In the genomic region with DNA sequence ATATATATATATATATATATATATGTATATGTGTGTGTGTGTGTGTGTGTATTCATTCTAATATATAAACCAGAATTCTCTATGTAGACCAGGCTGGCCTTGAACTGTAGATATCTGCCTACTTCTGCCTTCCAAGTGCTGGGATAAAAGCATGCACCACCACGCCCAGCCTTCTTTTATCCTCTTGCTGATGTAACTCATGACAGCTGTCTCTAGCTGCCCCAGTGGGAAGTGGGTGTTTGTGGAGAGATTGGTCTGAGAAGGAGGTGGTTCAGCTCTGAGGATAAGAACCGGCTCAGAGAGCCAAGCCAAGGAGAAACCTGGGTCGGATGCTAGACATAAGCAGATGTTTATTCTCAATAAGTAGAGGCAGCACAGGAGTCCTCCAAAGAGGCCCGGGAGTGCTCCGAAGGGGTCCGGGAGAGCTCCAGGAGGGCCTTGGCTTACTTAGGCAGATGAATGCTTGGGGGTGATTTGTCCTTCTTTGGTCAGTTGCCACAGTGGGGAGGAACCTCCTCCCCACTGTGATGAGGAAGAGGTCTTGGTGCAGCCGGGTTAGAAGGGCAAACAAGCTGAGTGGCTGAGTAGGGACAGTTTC, we compare ENCODE assay signal across 12 mouse cellular contexts. TPM values are rescaled to one million over a fixed set of nuclear protein-coding genes. Genes with fewer than 3 reads are reported as not detected.
DNase-seq lines count a peak whose midpoint lies in the region; ATAC-seq and TF ChIP-seq lines count a peak whose summit lies in the region.
"Had no signal": no experiment of that assay in that cellular context is flagged by ENCODE, and none has a peak within 500 bp of the region (broad histone marks: within the 10 kb centered on the region; RNA-seq: fewer than 3 reads in every experiment).

No protein-coding gene starts in this region.

- peaks cover 8% of the 10 kb centered on the region; the same call in 1 of the 2 replicates for H3K27me3 ChIP-seq in heart, embryonic 12.5 days (replicated peaks)
- H3K27me3 ChIP-seq in midbrain, embryonic 10.5 days (ENCODE audit: low read depth, poor library complexity, severe bottlenecking) = no peaks in the 10 kb centered on the region
- 0 out of 2 replicates have a peak, but pooled peaks cover 3% of the 10 kb centered on the region for H3K27me3 ChIP-seq in midbrain, postnatal 0 days (ENCODE audit: insufficient read depth, low read length)
- no peaks in the 10 kb centered on the region for H3K27me3 ChIP-seq in intestine, embryonic 15.5 days (replicated peaks)
- H3K27me3 ChIP-seq in stomach, embryonic 15.5 days (replicated peaks) = no peaks in the 10 kb centered on the region

- H3K9me3 ChIP-seq in heart, embryonic 12.5 days (replicated peaks) = no peaks in the 10 kb centered on the region
- H3K9me3 ChIP-seq in midbrain, embryonic 10.5 days (replicated peaks) = 0 out of 2 replicates have a peak, but pooled peaks cover 3% of the 10 kb centered on the region
- no peaks in the 10 kb centered on the region for H3K9me3 ChIP-seq in midbrain, postnatal 0 days (ENCODE audit: low read length)
- H3K9me3 ChIP-seq in intestine, embryonic 15.5 days = no peaks in the 10 kb centered on the region
- no peaks in the 10 kb centered on the region for H3K9me3 ChIP-seq in stomach, embryonic 15.5 days

- ATAC-seq in heart, embryonic 12.5 days (ENCODE audit: insufficient number of reproducible peaks, low FRiP score) = 0 out of 2 replicates have a peak, but pooled peaks have one; percentile 25
- no peak for ATAC-seq in midbrain, postnatal 0 days (ENCODE audit: low FRiP score)
- ATAC-seq in intestine, embryonic 15.5 days = no peak
- no peak; the same call in 1 of the 2 replicates for ATAC-seq in stomach, embryonic 15.5 days (ENCODE audit: insufficient read depth, low FRiP score, low read depth)

- TF ChIP-seq CTCF in midbrain, postnatal 0 days (IDR thresholded peaks at IDR 0.05) = no peak

- no peaks in the 10 kb centered on the region for H3K36me3 ChIP-seq in heart, embryonic 12.5 days
- no peaks in the 10 kb centered on the region for H3K36me3 ChIP-seq in midbrain, embryonic 10.5 days
- H3K36me3 ChIP-seq in midbrain, postnatal 0 days (ENCODE audit: insufficient read depth, low read length) = no peaks in the 10 kb centered on the region
- H3K36me3 ChIP-seq in intestine, embryonic 15.5 days = no peaks in the 10 kb centered on the region
- H3K36me3 ChIP-seq in stomach, embryonic 15.5 days = no peaks in the 10 kb centered on the region

- DNase-seq in heart, postnatal 4 days = no peak
- DNase-seq in midbrain, embryonic 10.5 days (ENCODE audit: low spot score) = peak; percentile 22
- no peak for DNase-seq in midbrain, postnatal 0 days (ENCODE audit: low spot score)
- DNase-seq in cerebellum, adult 9-10 months = no peak
- no peak for DNase-seq in Muller cell, postnatal 12 days (ENCODE audit: inconsistent ontology term)

- H3K4me2 ChIP-seq in heart, embryonic 12.5 days = peak overlapping the region; percentile 71
- H3K4me2 ChIP-seq in midbrain, postnatal 0 days (ENCODE audit: low read depth, low read length, poor library complexity, severe bottlenecking) = no peak overlapping the region
- H3K4me2 ChIP-seq in intestine, embryonic 15.5 days (replicated peaks) = peak overlapping the region; percentile 54; the same call in 1 of the 2 replicates
- peak overlapping the region; percentile 41; the same call in 1 of the 2 replicates for H3K4me2 ChIP-seq in stomach, embryonic 15.5 days

- H3K4me3 ChIP-seq in heart, embryonic 12.5 days = no peak overlapping the region
- H3K4me3 ChIP-seq in midbrain, embryonic 10.5 days = no peak overlapping the region
- H3K4me3 ChIP-seq in midbrain, postnatal 0 days (ENCODE audit: low read depth, low read length) = no peak overlapping the region
- H3K4me3 ChIP-seq in intestine, embryonic 15.5 days (replicated peaks) = no peak overlapping the region
- H3K4me3 ChIP-seq in stomach, embryonic 15.5 days (replicated peaks) = no peak overlapping the region

- H3K4me1 ChIP-seq in heart, embryonic 12.5 days (replicated peaks) = peaks cover 9% of the 10 kb centered on the region; the same call in 1 of the 2 replicates
- peaks cover 30% of the 10 kb centered on the region for H3K4me1 ChIP-seq in midbrain, embryonic 10.5 days
- no peaks in the 10 kb centered on the region for H3K4me1 ChIP-seq in midbrain, postnatal 0 days (ENCODE audit: insufficient read depth, low read length)
- peaks cover 10% of the 10 kb centered on the region for H3K4me1 ChIP-seq in intestine, embryonic 15.5 days (replicated peaks)
- H3K4me1 ChIP-seq in stomach, embryonic 15.5 days = peaks cover 13% of the 10 kb centered on the region; the same call in 1 of the 2 replicates

- H3K9ac ChIP-seq in heart, embryonic 12.5 days = 0 out of 2 replicates have a peak overlapping the region, but pooled peaks have one; percentile 30
- H3K9ac ChIP-seq in midbrain, postnatal 0 days (replicated peaks; ENCODE audit: low read length, poor library complexity, severe bottlenecking) = no peak overlapping the region
- no peak overlapping the region for H3K9ac ChIP-seq in intestine, embryonic 15.5 days
- no peak overlapping the region for H3K9ac ChIP-seq in stomach, embryonic 15.5 days

- 42% methylated on average over 7 of the region's 7 CpGs for WGBS in heart, embryonic 12.5 days
- 44% methylated on average over 7 of the region's 7 CpGs for WGBS in midbrain, embryonic 10.5 days
- 42% methylated on average over 7 of the region's 7 CpGs for WGBS in midbrain, postnatal 0 days
- WGBS in intestine, embryonic 15.5 days = 55% methylated on average over 7 of the region's 7 CpGs
- WGBS in stomach, embryonic 15.5 days = 41% methylated on average over 7 of the region's 7 CpGs

- H3K27ac ChIP-seq in heart, embryonic 12.5 days (ENCODE audit: poor library complexity, severe bottlenecking) = no peak overlapping the region
- no peak overlapping the region for H3K27ac ChIP-seq in midbrain, embryonic 10.5 days (replicated peaks)
- no peak overlapping the region for H3K27ac ChIP-seq in midbrain, postnatal 0 days (ENCODE audit: low read depth, low read length)
- H3K27ac ChIP-seq in intestine, embryonic 15.5 days = no peak overlapping the region
- H3K27ac ChIP-seq in stomach, embryonic 15.5 days = no peak overlapping the region
- H3K27ac ChIP-seq: macrophage had no signal

RNA-seq across cellular contexts. Expression of a gene that starts 10.2 kb away (rescaled TPM):
- polyA plus RNA-seq in heart, embryonic 12.5 days (2016; fragmentation: Nextera tagmentation; extraction: Ambion mirVana) = not detected in 2 replicates
- total RNA-seq in heart, postnatal 4 days (2021) = not detected
- not detected in 2 replicates for polyA plus RNA-seq in midbrain, embryonic 10.5 days (2016; fragmentation: Nextera tagmentation; extraction: Ambion mirVana)
- total RNA-seq in midbrain, postnatal 0 days (2014; rRNA removed) = 0.33 TPM in 1 of 2 replicates, not detected in the other
- polyA plus RNA-seq in midbrain, postnatal 0 days (2015; fragmentation: Nextera tagmentation; extraction: Ambion mirVana) = 0.22 TPM in 1 of 2 replicates, not detected in the other
- polyA plus RNA-seq in intestine, embryonic 15.5 days (2015; fragmentation: Nextera tagmentation; extraction: Ambion mirVana) = 0.21 and 0.23 TPM in 2 replicates
- not detected in 2 replicates for polyA plus RNA-seq in stomach, embryonic 15.5 days (2015; fragmentation: Nextera tagmentation; extraction: Ambion mirVana)
- total RNA-seq: gastrocnemius, adult 8-10 months; left cerebral cortex, postnatal 25 days had no signal
- polyA plus RNA-seq: macrophage had no signal

RNA-seq across cellular contexts. Expression of a gene that starts 10.9 kb away (rescaled TPM):
- 2.3 and 2.8 TPM in 2 replicates for polyA plus RNA-seq in heart, embryonic 12.5 days (2016; fragmentation: Nextera tagmentation; extraction: Ambion mirVana)
- 1 to 10 TPM in 1 of 2 experiments, under 1 TPM in 1; 0.74 to 1.2 TPM for total RNA-seq in heart, postnatal 4 days (2021)
- 4.4 and 5.0 TPM in 2 replicates for polyA plus RNA-seq in midbrain, embryonic 10.5 days (2016; fragmentation: Nextera tagmentation; extraction: Ambion mirVana)
- 66.9 and 82.4 TPM in 2 replicates for total RNA-seq in midbrain, postnatal 0 days (2014; rRNA removed)
- polyA plus RNA-seq in midbrain, postnatal 0 days (2015; fragmentation: Nextera tagmentation; extraction: Ambion mirVana) = 16.2 and 16.8 TPM in 2 replicates
- polyA plus RNA-seq in intestine, embryonic 15.5 days (2015; fragmentation: Nextera tagmentation; extraction: Ambion mirVana) = 5.4 and 6.3 TPM in 2 replicates
- polyA plus RNA-seq in stomach, embryonic 15.5 days (2015; fragmentation: Nextera tagmentation; extraction: Ambion mirVana) = 7.5 and 8.5 TPM in 2 replicates

RNA-seq across cellular contexts. Expression of a gene that starts 23.7 kb away (rescaled TPM):
- polyA plus RNA-seq in heart, embryonic 12.5 days (2016; fragmentation: Nextera tagmentation; extraction: Ambion mirVana) = not detected in 2 replicates
- not detected for total RNA-seq in heart, postnatal 4 days (2021)
- polyA plus RNA-seq in midbrain, embryonic 10.5 days (2016; fragmentation: Nextera tagmentation; extraction: Ambion mirVana) = not detected in 2 replicates
- not detected in 2 replicates for total RNA-seq in midbrain, postnatal 0 days (2014; rRNA removed)
- polyA plus RNA-seq in midbrain, postnatal 0 days (2015; fragmentation: Nextera tagmentation; extraction: Ambion mirVana) = not detected in 2 replicates
- not detected in 2 replicates for polyA plus RNA-seq in intestine, embryonic 15.5 days (2015; fragmentation: Nextera tagmentation; extraction: Ambion mirVana)
- polyA plus RNA-seq in stomach, embryonic 15.5 days (2015; fragmentation: Nextera tagmentation; extraction: Ambion mirVana) = not detected in 2 replicates
- total RNA-seq: gastrocnemius, adult 8-10 months; left cerebral cortex, postnatal 25 days had no signal
- polyA plus RNA-seq: macrophage; neural tube, embryonic 14.5 days had no signal

RNA-seq across cellular contexts. Expression of a gene that starts 29.6 kb away (rescaled TPM):
- polyA plus RNA-seq in heart, embryonic 12.5 days (2016; fragmentation: Nextera tagmentation; extraction: Ambion mirVana) = 5.8 and 6.1 TPM in 2 replicates
- 1 to 10 TPM; 3.4 to 3.5 TPM for total RNA-seq in heart, postnatal 4 days (2021)
- polyA plus RNA-seq in midbrain, embryonic 10.5 days (2016; fragmentation: Nextera tagmentation; extraction: Ambion mirVana) = 1.7 and 1.8 TPM in 2 replicates
- total RNA-seq in midbrain, postnatal 0 days (2014; rRNA removed) = 0.77 and 0.80 TPM in 2 replicates
- 0.80 and 1.0 TPM in 2 replicates for polyA plus RNA-seq in midbrain, postnatal 0 days (2015; fragmentation: Nextera tagmentation; extraction: Ambion mirVana)
- 5.8 and 6.1 TPM in 2 replicates for polyA plus RNA-seq in intestine, embryonic 15.5 days (2015; fragmentation: Nextera tagmentation; extraction: Ambion mirVana)
- polyA plus RNA-seq in stomach, embryonic 15.5 days (2015; fragmentation: Nextera tagmentation; extraction: Ambion mirVana) = 7.5 and 7.7 TPM in 2 replicates
